Comparison of ENCODE assay signal across 10 mouse cellular contexts in genomic region chr8:121897205-121897604, GRCm38 (mm10). TPM values are rescaled to one million over a fixed set of nuclear protein-coding genes. Genes with fewer than 3 reads are reported as not detected.
DNase-seq lines count a peak whose midpoint lies in the region; ATAC-seq and TF ChIP-seq lines count a peak whose summit lies in the region.
"Had no signal": no experiment of that assay in that cellular context is flagged by ENCODE, and none has a peak within 500 bp of the region (broad histone marks: within the 10 kb centered on the region; RNA-seq: fewer than 3 reads in every experiment).

No protein-coding gene starts in this region.

- H3K27me3 ChIP-seq in lung, embryonic 14.5 days (ENCODE audit: insufficient read depth, low read length): no peaks in the 10 kb centered on the region
- H3K27me3 ChIP-seq in embryonic facial prominence, embryonic 15.5 days: no peaks in the 10 kb centered on the region
- no peaks in the 10 kb centered on the region for H3K27me3 ChIP-seq in hindbrain, embryonic 14.5 days (ENCODE audit: control insufficient read depth, insufficient read depth, low read length)
- no peaks in the 10 kb centered on the region for H3K27me3 ChIP-seq in neural tube, embryonic 14.5 days (ENCODE audit: control insufficient read depth, insufficient read depth, low read length)

- ATAC-seq in lung, embryonic 14.5 days (ENCODE audit: insufficient read depth): no peak
- ATAC-seq in embryonic facial prominence, embryonic 15.5 days (ENCODE audit: insufficient number of reproducible peaks, low FRiP score, low TSS enrichment, low read depth): no peak
- no peak for ATAC-seq in hindbrain, embryonic 14.5 days (ENCODE audit: low FRiP score)
- no peak for ATAC-seq in neural tube, embryonic 14.5 days (ENCODE audit: low read depth)

- TF ChIP-seq CTCF in lung, embryonic 14.5 days (IDR thresholded peaks at IDR 0.05; ENCODE audit: low read depth): no peak

- intact Hi-C loops in left cerebral cortex, postnatal 36 days (cut with DNase I): no loop called here

- H3K9me3 ChIP-seq in lung, embryonic 14.5 days (ENCODE audit: low read depth, low read length): no peaks in the 10 kb centered on the region
- H3K9me3 ChIP-seq in embryonic facial prominence, embryonic 15.5 days (replicated peaks): no peaks in the 10 kb centered on the region
- H3K9me3 ChIP-seq in hindbrain, embryonic 14.5 days (ENCODE audit: control insufficient read depth, low read length): no peaks in the 10 kb centered on the region
- no peaks in the 10 kb centered on the region for H3K9me3 ChIP-seq in neural tube, embryonic 14.5 days (ENCODE audit: control insufficient read depth, low read length)

- H3K27ac ChIP-seq in lung, embryonic 14.5 days (ENCODE audit: low read depth): peak overlapping the region; percentile 95
- peak overlapping the region; percentile 86 for H3K27ac ChIP-seq in embryonic facial prominence, embryonic 15.5 days (replicated peaks)
- no peak overlapping the region for H3K27ac ChIP-seq in hindbrain, embryonic 14.5 days
- H3K27ac ChIP-seq in neural tube, embryonic 14.5 days (ENCODE audit: low read depth, low read length): no peak overlapping the region

- no peak overlapping the region for H3K4me3 ChIP-seq in lung, embryonic 14.5 days (ENCODE audit: low read depth, low read length)
- no peak overlapping the region for H3K4me3 ChIP-seq in embryonic facial prominence, embryonic 15.5 days (replicated peaks)
- H3K4me3 ChIP-seq in hindbrain, embryonic 14.5 days (replicated peaks; ENCODE audit: low read length): no peak overlapping the region
- no peak overlapping the region for H3K4me3 ChIP-seq in neural tube, embryonic 14.5 days (ENCODE audit: low read depth, low read length)

- peaks cover 20% of the 10 kb centered on the region for H3K36me3 ChIP-seq in lung, embryonic 14.5 days (ENCODE audit: insufficient read depth)
- H3K36me3 ChIP-seq in embryonic facial prominence, embryonic 15.5 days: 0 out of 2 replicates have a peak, but pooled peaks cover 10% of the 10 kb centered on the region
- H3K36me3 ChIP-seq in hindbrain, embryonic 14.5 days (replicated peaks; ENCODE audit: control insufficient read depth, insufficient read depth): peaks cover 11% of the 10 kb centered on the region; the same call in 1 of the 2 replicates
- H3K36me3 ChIP-seq in neural tube, embryonic 14.5 days (ENCODE audit: control insufficient read depth, insufficient read depth, low read length): no peaks in the 10 kb centered on the region

- no peak for DNase-seq in lung, embryonic 14.5 days
- no peak for DNase-seq in lung, postnatal 14 days
- no peak for DNase-seq in hindbrain, embryonic 14.5 days (ENCODE audit: low spot score)
- DNase-seq in right cerebral cortex, postnatal 14 days: no peak
- DNase-seq in left cerebral cortex, postnatal 36 days (ENCODE audit: low spot score in 2 of 2): no peak
- no peak for DNase-seq in gastrocnemius, postnatal 4 days (ENCODE audit: low spot score in 2 of 2)
- DNase-seq: gastrocnemius, postnatal 25 days had no signal

- no peak overlapping the region; the same call in 1 of the 2 replicates for H3K4me2 ChIP-seq in lung, embryonic 14.5 days
- no peak overlapping the region for H3K4me2 ChIP-seq in embryonic facial prominence, embryonic 15.5 days (replicated peaks)
- no peak overlapping the region for H3K4me2 ChIP-seq in hindbrain, embryonic 14.5 days (replicated peaks)
- H3K4me2 ChIP-seq in neural tube, embryonic 14.5 days (ENCODE audit: low read depth, low read length): 0 out of 2 replicates have a peak overlapping the region, but pooled peaks have one; percentile 11

- peaks cover 9% of the 10 kb centered on the region; the same call in 1 of the 2 replicates for H3K4me1 ChIP-seq in lung, embryonic 14.5 days (ENCODE audit: insufficient read depth)
- peaks cover 50% of the 10 kb centered on the region for H3K4me1 ChIP-seq in embryonic facial prominence, embryonic 15.5 days
- peaks cover 39% of the 10 kb centered on the region for H3K4me1 ChIP-seq in hindbrain, embryonic 14.5 days (replicated peaks; ENCODE audit: control insufficient read depth, insufficient read depth, low read length)
- H3K4me1 ChIP-seq in neural tube, embryonic 14.5 days (ENCODE audit: control insufficient read depth, insufficient read depth, low read length): peaks cover 19% of the 10 kb centered on the region

- H3K9ac ChIP-seq in lung, embryonic 14.5 days: no peak overlapping the region; the same call in 1 of the 2 replicates
- H3K9ac ChIP-seq in embryonic facial prominence, embryonic 15.5 days: no peak overlapping the region
- H3K9ac ChIP-seq in hindbrain, embryonic 14.5 days: 0 out of 2 replicates have a peak overlapping the region, but pooled peaks have one; percentile 40
- H3K9ac ChIP-seq in neural tube, embryonic 14.5 days (replicated peaks; ENCODE audit: low read depth, low read length): no peak overlapping the region

- 57% methylated on average over 9 of the region's 9 CpGs for WGBS in lung, embryonic 14.5 days
- WGBS in embryonic facial prominence, embryonic 15.5 days: 77% methylated on average over 9 of the region's 9 CpGs
- WGBS in hindbrain, embryonic 14.5 days: 89% methylated on average over 9 of the region's 9 CpGs
- 86% methylated on average over 9 of the region's 9 CpGs for WGBS in neural tube, embryonic 14.5 days

RNA-seq across cellular contexts. Expression of gene Slc7a5, which starts 10.3 kb away (rescaled TPM):
- 27.3 and 28.8 TPM in 2 replicates for polyA plus RNA-seq in lung, embryonic 14.5 days (2014; fragmentation: Nextera tagmentation; extraction: Ambion mirVana)
- polyA plus RNA-seq in embryonic facial prominence, embryonic 15.5 days (2015; fragmentation: Nextera tagmentation; extraction: Ambion mirVana): 31.0 and 31.9 TPM in 2 replicates
- 57.3 and 65.0 TPM in 2 replicates for polyA plus RNA-seq in hindbrain, embryonic 14.5 days (2014; fragmentation: Nextera tagmentation; extraction: Ambion mirVana)
- 38.1 and 50.7 TPM in 2 replicates for polyA plus RNA-seq in neural tube, embryonic 14.5 days (2014; fragmentation: Nextera tagmentation; extraction: Ambion mirVana)
- 10 to 100 TPM; 61.9 to 73.8 TPM for total RNA-seq in left cerebral cortex, postnatal 36 days (2021)
- total RNA-seq in gastrocnemius, postnatal 4 days (2021): 10 to 100 TPM; 21.9 to 22.4 TPM

RNA-seq across cellular contexts. Expression of gene Car5a, which starts 47.5 kb away (rescaled TPM):
- not detected in 2 replicates for polyA plus RNA-seq in lung, embryonic 14.5 days (2014; fragmentation: Nextera tagmentation; extraction: Ambion mirVana)
- polyA plus RNA-seq in embryonic facial prominence, embryonic 15.5 days (2015; fragmentation: Nextera tagmentation; extraction: Ambion mirVana): 0.13 TPM in 1 of 2 replicates, not detected in the other
- polyA plus RNA-seq in hindbrain, embryonic 14.5 days (2014; fragmentation: Nextera tagmentation; extraction: Ambion mirVana): not detected in 2 replicates
- 0.16 TPM in 1 of 2 replicates, not detected in the other for polyA plus RNA-seq in neural tube, embryonic 14.5 days (2014; fragmentation: Nextera tagmentation; extraction: Ambion mirVana)
- not detected for total RNA-seq in left cerebral cortex, postnatal 36 days (2021)
- under 1 TPM in 1 of 2 experiments, not detected in 1; 0.44 TPM for total RNA-seq in gastrocnemius, postnatal 4 days (2021)
- total RNA-seq: common myeloid progenitor, adult 5-6 weeks; gastrocnemius, postnatal 25 days had no signal

RNA-seq across cellular contexts. Expression of gene Banp, which starts 52.3 kb away (rescaled TPM):
- 42.1 and 43.8 TPM in 2 replicates for polyA plus RNA-seq in lung, embryonic 14.5 days (2014; fragmentation: Nextera tagmentation; extraction: Ambion mirVana)
- 46.3 and 48.5 TPM in 2 replicates for polyA plus RNA-seq in embryonic facial prominence, embryonic 15.5 days (2015; fragmentation: Nextera tagmentation; extraction: Ambion mirVana)
- polyA plus RNA-seq in hindbrain, embryonic 14.5 days (2014; fragmentation: Nextera tagmentation; extraction: Ambion mirVana): 37.8 and 50.5 TPM in 2 replicates
- polyA plus RNA-seq in neural tube, embryonic 14.5 days (2014; fragmentation: Nextera tagmentation; extraction: Ambion mirVana): 47.2 and 53.9 TPM in 2 replicates
- total RNA-seq in left cerebral cortex, postnatal 36 days (2021): 10 to 100 TPM; 25.8 to 47.8 TPM
- total RNA-seq in gastrocnemius, postnatal 4 days (2021): 10 to 100 TPM; 15.6 to 17.4 TPM

Comparison
In these comparisons a context has a peak if more than half of its experiments do, and no peak if none do; other contexts are left out.
1. H3K27ac ChIP-seq: peak in lung, embryonic 14.5 days (single experiment) and embryonic facial prominence, embryonic 15.5 days (single experiment); none in hindbrain, embryonic 14.5 days (single experiment) and neural tube, embryonic 14.5 days (single experiment).